Mouse (Mus musculus): ENCODE measurements at regions not wholly inside any gene's neighbourhood (a gene's known extent, or its start where the extent isn't known, plus 50 kb on each side); places are given as distances from the start of the nearest gene placed in this dataset.
"Not testable (repeated sequence)": the region's sequence is repeated elsewhere in the genome, so short reads cannot be mapped to it uniquely, and the experiment has no call there.

- not testable (repeated sequence) for H3K4me1 ChIP-seq, H3K9me3 ChIP-seq
Observed at GRCm38 (mm10) chr12:18606126-18606525, 91.8 kb downstream of the 5730507C01Rik start.

GRCm38 (mm10) chr12:18609835-18610234 lies 95.5 kb downstream of the 5730507C01Rik start:
- no peaks in the 10 kb centered on the region for H3K27me3 ChIP-seq (ENCODE audit: poor library complexity, severe bottlenecking)
- WGBS = under 1% methylated on average over 33 of the region's 38 CpGs
- H3K36me3 ChIP-seq (replicated peaks) = peaks cover 5% of the 10 kb centered on the region
- H3K4me3 ChIP-seq = peak overlapping the region; percentile 66
- peak; percentile 79 for DNase-seq (ENCODE audit: extremely low spot score, low spot score)
- peaks cover 27% of the 10 kb centered on the region for H3K9me3 ChIP-seq
- H3K4me1 ChIP-seq = no peaks in the 10 kb centered on the region
- H3K27ac ChIP-seq = peak overlapping the region; percentile 89

More at GRCm38 (mm10) chr12:18606126-18606525, 91.8 kb downstream of the 5730507C01Rik start:
- DNase-seq (ENCODE audit: extremely low spot score, low spot score); H3K27ac ChIP-seq; H3K27me3 ChIP-seq (ENCODE audit: poor library complexity, severe bottlenecking); H3K4me3 ChIP-seq; H3K36me3 ChIP-seq (replicated peaks): not testable (repeated sequence)

- not testable (repeated sequence) for H3K27me3 ChIP-seq (ENCODE audit: poor library complexity, severe bottlenecking); H3K36me3 ChIP-seq (replicated peaks); H3K4me1 ChIP-seq
- WGBS = 3% methylated on average over 24 of the region's 24 CpGs
- DNase-seq (ENCODE audit: extremely low spot score, low spot score) = peak; percentile 15
- Histone ChIP-seq H3K9me3 (peaks cover 34% of the 10 kb centered on the region), H3K27ac (peak overlapping the region; percentile 89), H3K4me3 (peak overlapping the region; percentile 66)
Observed at GRCm38 (mm10) chr12:18610581-18610980, 96.3 kb downstream of the 5730507C01Rik start.

All from forebrain, embryonic 10.5 days (tissue).